Mouse (Mus musculus): Measurements from ENCODE around the gene Olfr1375. TPM values are rescaled to one million over a fixed set of nuclear protein-coding genes. Genes with fewer than 3 reads are reported as not detected.

Gene Olfr1375
- total RNA-seq, 2 experiments from 2014 or later = not detected

Other genes starting within 250 kb of the Olfr1375 start
- gene Zfp354c, start 220.4 kb upstream of the Olfr1375 start, total RNA-seq (2021) = 1 to 10 TPM; 3.4 to 4.6 TPM
- 1 to 10 TPM; 1.1 to 1.3 TPM for gene Zfp879, start 206.6 kb upstream of the Olfr1375 start, total RNA-seq (2021)
- gene Grm6, start 197.4 kb upstream of the Olfr1375 start, total RNA-seq (2021) = not detected
- 1 to 10 TPM in 1 of 2 experiments, under 1 TPM in 1; 0.86 to 1.1 TPM for gene Zfp454, start 160.5 kb upstream of the Olfr1375 start, total RNA-seq (2021)
- gene Zfp2, start 131.9 kb upstream of the Olfr1375 start, total RNA-seq (2021) = 1 to 10 TPM; 3.3 to 3.7 TPM
- gene Zfp354b, start 116.5 kb upstream of the Olfr1375 start, total RNA-seq (2021) = 1 to 10 TPM; 1.4 to 2.2 TPM
- gene 4933414I15Rik, start 104.3 kb upstream of the Olfr1375 start, total RNA-seq (2021) = not detected
- gene Prop1, start 94.3 kb upstream of the Olfr1375 start, total RNA-seq (2021) = not detected
- gene Olfr1378, start 81.6 kb upstream of the Olfr1375 start, total RNA-seq (2021) = not detected
- gene Olfr1377, start 66.1 kb upstream of the Olfr1375 start, total RNA-seq (2021) = not detected
- gene Olfr51, start 44.5 kb upstream of the Olfr1375 start, total RNA-seq (2021) = not detected
- gene Olfr54, start 33.9 kb upstream of the Olfr1375 start, total RNA-seq (2021) = not detected
- gene Zfp354a, start 11.1 kb downstream of the Olfr1375 start, total RNA-seq (2021) = 1 to 10 TPM; 1.6 TPM
- gene Gm12569, start 172.4 kb downstream of the Olfr1375 start, total RNA-seq (2021) = not detected
- gene Clk4, start 213.6 kb downstream of the Olfr1375 start, total RNA-seq (2021) = 10 to 100 TPM; 40.4 to 43.4 TPM
- under 1 TPM in 1 of 2 experiments, not detected in 1; 0.42 TPM for gene BC049762, start 214.9 kb downstream of the Olfr1375 start, total RNA-seq (2021)
- 1 to 10 TPM; 1.0 to 1.6 TPM for gene Col23a1, start 241.8 kb downstream of the Olfr1375 start, total RNA-seq (2021)